Mouse (Mus musculus): ENCODE results near the gene Fry. TPM values are rescaled to one million over a fixed set of nuclear protein-coding genes. Genes with fewer than 3 reads are reported as not detected.

Fry gene
- polyA plus RNA-seq (2014; fragmentation: Illumina TruSeq; extraction: RNeasy Lipid Tissue Mini Kit (QIAGEN cat#74804); ENCODE audit: low read depth, low replicate concordance), result 8.8 TPM

GRCm38 (mm10) chr5:150118455-150119241, at the start of gene Fry:
Gene Fry (plus strand): TSS chr5:150118645.

DNA sequence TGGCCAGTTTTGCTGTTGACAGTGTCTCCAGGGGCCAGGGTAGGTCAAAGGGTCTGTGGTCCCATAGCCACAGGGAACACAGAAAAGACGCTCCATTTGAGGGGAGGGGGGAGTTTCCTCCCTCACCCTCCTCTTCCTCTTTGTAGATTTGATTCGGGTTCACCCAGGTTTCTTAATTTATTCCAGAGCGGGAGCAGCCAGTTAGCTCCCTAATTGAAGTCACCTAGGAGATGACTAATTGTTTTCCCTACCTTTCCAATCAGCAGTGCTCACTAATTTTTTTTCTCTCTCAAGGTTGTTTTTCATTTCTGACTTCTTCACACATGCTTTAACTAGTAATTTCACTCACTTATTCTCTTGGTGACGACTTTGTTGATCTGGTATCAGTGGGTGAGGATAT, 399.6 kb downstream of the Fry start, which contains the start of gene Zar1l:
Gene Zar1l (minus strand): TSS at position 101 of the 400 bp plus-strand sequence.

DNA sequence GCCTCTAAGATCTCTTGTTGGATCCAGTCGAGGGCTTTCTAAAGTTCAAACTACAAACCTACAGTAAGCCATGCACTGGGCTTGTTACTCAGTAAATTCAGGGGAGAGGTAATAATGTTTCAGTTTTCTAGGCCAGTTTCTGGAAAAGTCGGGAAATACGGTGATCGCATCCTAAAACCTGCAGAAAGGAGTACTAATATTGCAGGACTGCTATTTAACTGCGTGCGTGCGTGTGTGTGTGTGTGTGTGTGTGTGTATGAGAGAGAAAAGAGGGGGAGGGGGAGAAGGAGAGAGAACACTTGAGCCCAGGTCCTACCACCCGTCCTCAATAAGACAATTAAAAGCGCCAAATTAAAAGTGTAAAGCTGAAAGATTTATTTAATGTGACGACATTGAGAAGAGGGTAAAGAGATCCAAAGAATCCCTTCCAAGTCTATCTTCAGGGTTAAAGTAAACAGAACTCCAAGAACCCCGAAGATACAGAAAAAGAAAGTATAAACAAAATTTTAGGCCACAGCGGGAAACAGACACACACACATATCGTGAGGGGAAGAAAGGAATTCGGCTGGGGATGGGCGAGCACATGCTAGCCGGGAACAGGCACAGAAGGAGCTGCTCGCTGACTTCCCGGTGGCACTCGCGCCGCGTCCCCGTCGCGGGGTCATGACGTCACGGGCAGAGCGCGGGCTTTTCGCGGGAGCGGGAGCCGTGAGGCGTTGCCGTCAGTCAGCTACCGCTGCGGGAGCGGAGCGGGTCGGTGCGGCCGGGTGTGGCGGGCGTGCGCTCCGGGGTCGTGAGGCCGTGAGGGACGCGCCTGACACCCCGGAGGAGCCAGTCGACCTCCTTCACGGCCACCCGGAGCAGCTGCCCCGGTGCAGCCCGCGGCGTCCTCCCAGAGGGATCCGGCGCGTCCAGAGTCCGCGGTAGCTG, 403.8 kb downstream of the Fry start, which contains the start of gene Brca2:
Gene Brca2 (plus strand): TSS at position 694 of the 930 bp plus-strand sequence.

Other genes with a start within 250 kb of the Fry start
- 24.6 TPM for gene Rxfp2, start 100.0 kb upstream of the Fry start, polyA plus RNA-seq (2014; fragmentation: Illumina TruSeq; extraction: RNeasy Lipid Tissue Mini Kit (QIAGEN cat#74804); ENCODE audit: low read depth, low replicate concordance)